Mouse (Mus musculus) C2C12 (cell line): ENCODE results near the gene Dnajb4. TPM values are rescaled to one million over a fixed set of nuclear protein-coding genes. Genes with fewer than 3 reads are reported as not detected.

ENCODE experiments used
- H3K27me3 ChIP-seq: one replicate; pipeline ENCODE4 v1.6.1; 2011; ENCODE audit not compliant: control insufficient read depth, insufficient read depth, insufficient read length
- H3K36me3 ChIP-seq: one replicate; pipeline ENCODE4 v1.6.1; 2011; ENCODE audit not compliant: control insufficient read depth, insufficient read depth
- H3K4me3 ChIP-seq: one replicate; pipeline ENCODE4 v1.5.1; 2011; ENCODE audit warnings: mild to moderate bottlenecking, control low read depth; ENCODE audit not compliant: poor library complexity, insufficient read depth, severe bottlenecking
- H3K79me2 ChIP-seq: one replicate; pipeline ENCODE4 v1.6.1; 2011; ENCODE audit not compliant: control insufficient read depth, insufficient read depth
- H3K79me3 ChIP-seq: one replicate; pipeline ENCODE4 v1.6.1; 2011; ENCODE audit warnings: low read depth, control low read depth
- H3ac ChIP-seq: one replicate; pipeline ENCODE3; 2011; ENCODE audit warnings: low read depth; ENCODE audit not compliant: control insufficient read depth, insufficient read length
- CEBPB ChIP-seq: IDR thresholded peaks from one replicate; pipeline ENCODE4 v1.6.1; 2011; ENCODE audit warnings: low read depth, mild to moderate bottlenecking, control low read depth, moderate library complexity
- CTCF ChIP-seq: IDR thresholded peaks from one replicate; pipeline ENCODE4 v1.5.1; 2011; ENCODE audit not compliant: control insufficient read depth, insufficient read depth, insufficient read length
- FOSL1 ChIP-seq: IDR thresholded peaks from one replicate; pipeline ENCODE4 v1.8.0; 2011; ENCODE audit warnings: mild to moderate bottlenecking, low read length; ENCODE audit not compliant: poor library complexity, insufficient read depth, severe bottlenecking
- MAX ChIP-seq: IDR thresholded peaks from one replicate; pipeline ENCODE4 v1.6.1; 2011; ENCODE audit warnings: mild to moderate bottlenecking, control low read depth
- MYOD1 ChIP-seq: IDR thresholded peaks from one replicate; pipeline ENCODE4 v1.6.1; 2011; ENCODE audit warnings: low read depth; ENCODE audit not compliant: control insufficient read depth, insufficient read length
- MYOG ChIP-seq: IDR thresholded peaks from one replicate; pipeline ENCODE4 v1.6.1; 2011; ENCODE audit not compliant: control insufficient read depth, insufficient read length; ENCODE audit errors: extremely low read depth
- USF1 ChIP-seq: IDR thresholded peaks from one replicate; pipeline ENCODE4 v1.6.1; 2011; ENCODE audit warnings: low read depth, mild to moderate bottlenecking, control low read depth, moderate library complexity
- polyA plus RNA-seq: library from polyadenylated mRNA; unstranded; fragments of >200 nt; fragmentation: generic; extraction: Trizol; gene quantifications from one replicate; pipeline ENCODE4 v1.2.1, GENCODE M21; 2012; ENCODE audit warnings: missing spikeins

Dnajb4 gene
- polyA plus RNA-seq, 1 experiment = 11.7 TPM

GRCm38 (mm10) chr3:152154095-152154494, 56.0 kb downstream of the Dnajb4 start:
- Histone ChIP-seq H3K27me3 (no peaks in the 10 kb centered on the region), H3K36me3 (no peaks in the 10 kb centered on the region), H3K79me3 (no peaks in the 10 kb centered on the region), H3K79me2 (no peaks in the 10 kb centered on the region), H3K4me3 (no peak overlapping the region), H3ac (no peak overlapping the region)
- TF ChIP-seq CTCF = no peak
- peak; percentile 70 for TF ChIP-seq USF1
- TF ChIP-seq FOSL1 = no peak

GRCm38 (mm10) chr3:152153152-152153551, 57.0 kb downstream of the Dnajb4 start:
- no peak for TF ChIP-seq MAX
- no peak for TF ChIP-seq USF1
- no peak for TF ChIP-seq CTCF
- no peak for TF ChIP-seq CEBPB
- no peak for TF ChIP-seq FOSL1
- TF ChIP-seq MYOD1 = no peak
- H3K27me3 ChIP-seq = no peaks in the 10 kb centered on the region
- no peaks in the 10 kb centered on the region for H3K79me2 ChIP-seq
- no peaks in the 10 kb centered on the region for H3K79me3 ChIP-seq
- no peaks in the 10 kb centered on the region for H3K36me3 ChIP-seq
- no peak overlapping the region for H3ac ChIP-seq
- no peak overlapping the region for H3K4me3 ChIP-seq

- H3K79me3 ChIP-seq = no peaks in the 10 kb centered on the region
- no peak overlapping the region for H3ac ChIP-seq
- no peaks in the 10 kb centered on the region for H3K36me3 ChIP-seq
- TF ChIP-seq MYOG = no peak
- TF ChIP-seq MAX = no peak
- no peak for TF ChIP-seq MYOD1
- TF ChIP-seq USF1 = no peak
- no peak for TF ChIP-seq CTCF
- TF ChIP-seq CEBPB = no peak
- H3K27me3 ChIP-seq = no peaks in the 10 kb centered on the region
- H3K79me2 ChIP-seq = no peaks in the 10 kb centered on the region
- no peak overlapping the region for H3K4me3 ChIP-seq
Measured at GRCm38 (mm10) chr3:152152483-152152804, 57.7 kb downstream of the Dnajb4 start.

- Histone ChIP-seq H3K36me3 (no peaks in the 10 kb centered on the region), H3K27me3 (no peaks in the 10 kb centered on the region), H3K4me3 (no peak overlapping the region), H3K79me3 (no peaks in the 10 kb centered on the region), H3K79me2 (no peaks in the 10 kb centered on the region), H3ac (no peak overlapping the region)
- TF ChIP-seq MYOG = no peak
- no peak for TF ChIP-seq CTCF
- TF ChIP-seq MAX = no peak
- TF ChIP-seq MYOD1 = no peak
- no peak for TF ChIP-seq FOSL1
- no peak for TF ChIP-seq CEBPB
- TF ChIP-seq USF1 = no peak
Measured at GRCm38 (mm10) chr3:152151725-152152482, 58.2 kb downstream of the Dnajb4 start.

GRCm38 (mm10) chr3:152149863-152150262, 60.2 kb downstream of the Dnajb4 start:
- no peak for TF ChIP-seq FOSL1
- no peak for TF ChIP-seq MYOG
- no peak for TF ChIP-seq CEBPB
- TF ChIP-seq USF1 = no peak
- TF ChIP-seq MYOD1 = no peak
- TF ChIP-seq CTCF = no peak
- no peak for TF ChIP-seq MAX
- no peaks in the 10 kb centered on the region for H3K79me2 ChIP-seq
- no peaks in the 10 kb centered on the region for H3K79me3 ChIP-seq
- no peaks in the 10 kb centered on the region for H3K27me3 ChIP-seq
- H3K4me3 ChIP-seq = no peak overlapping the region
- no peak overlapping the region for H3ac ChIP-seq
- no peaks in the 10 kb centered on the region for H3K36me3 ChIP-seq

- Histone ChIP-seq H3K27me3 (no peaks in the 10 kb centered on the region), H3K4me3 (no peak overlapping the region), H3K79me3 (no peaks in the 10 kb centered on the region), H3K36me3 (no peaks in the 10 kb centered on the region), H3K79me2 (no peaks in the 10 kb centered on the region), H3ac (no peak overlapping the region)
- no peak for TF ChIP-seq CEBPB
- peak; percentile 10 for TF ChIP-seq FOSL1
Measured at GRCm38 (mm10) chr3:152149449-152149848, 60.7 kb downstream of the Dnajb4 start.
